Mouse (Mus musculus) myocyte (in vitro differentiated cells): ENCODE measurements around the gene Snapc5. TPM values are rescaled to one million over a fixed set of nuclear protein-coding genes. Genes with fewer than 3 reads are reported as not detected.
A peak's percentile ranks its signal among the peaks of the same experiment; 100 is the strongest.
"Not testable (repeated sequence)": the region's sequence is repeated elsewhere in the genome, so short reads cannot be mapped to it uniquely, and the experiment has no call there.

Source experiments
- H3K27me3 ChIP-seq: one replicate; pipeline ENCODE4 v1.6.1; 2011; ENCODE audit not compliant: control insufficient read depth, insufficient read depth, insufficient read length
- H3K36me3 ChIP-seq: one replicate; pipeline ENCODE4 v1.6.1; 2011; ENCODE audit not compliant: control insufficient read depth, insufficient read depth
- H3K4me2 ChIP-seq: one replicate; pipeline ENCODE4 v1.6.1; 2011; ENCODE audit warnings: low read depth, control low read depth
- H3K4me3 ChIP-seq: one replicate; pipeline ENCODE4 v1.5.1; 2011; ENCODE audit warnings: mild to moderate bottlenecking, control low read depth, moderate library complexity
- H3K79me2 ChIP-seq: one replicate; pipeline ENCODE4 v1.6.1; 2011; ENCODE audit not compliant: control insufficient read depth, insufficient read depth
- H3ac ChIP-seq: one replicate; pipeline ENCODE4 v1.6.1; 2011; ENCODE audit not compliant: control insufficient read depth, insufficient read length
- CEBPB ChIP-seq: IDR thresholded peaks from 2 replicates; pipeline ENCODE4 v1.6.1; 2011; ENCODE audit warnings: mild to moderate bottlenecking, moderate library complexity; ENCODE audit not compliant: poor library complexity, insufficient read depth, severe bottlenecking
- E2F4 ChIP-seq: IDR thresholded peaks from one replicate; pipeline ENCODE4 v1.6.1; 2011; ENCODE audit warnings: mild to moderate bottlenecking, control low read depth, moderate library complexity; ENCODE audit not compliant: insufficient read depth
- MAX ChIP-seq: IDR thresholded peaks from one replicate; pipeline ENCODE4 v1.6.1; 2011; ENCODE audit warnings: low read depth, mild to moderate bottlenecking, control low read depth
- MYOD1 ChIP-seq, 3 experiments: IDR thresholded peaks; one replicate each; pipeline ENCODE4 v1.6.1; 2011; ENCODE audit warnings: control low read depth in 2 of 3, low read depth in 2 of 3, mild to moderate bottlenecking in 2 of 3, moderate library complexity in 1 of 3; ENCODE audit not compliant: insufficient read length in 2 of 3, control insufficient read depth in 1 of 3
- MYOG ChIP-seq, 3 experiments: IDR thresholded peaks; one replicate each; pipeline ENCODE4 v1.6.1; 2011; ENCODE audit warnings: control low read depth in 2 of 3, low read depth in 2 of 3, mild to moderate bottlenecking in 2 of 3; ENCODE audit not compliant: insufficient read length in 2 of 3, control insufficient read depth in 1 of 3, insufficient read depth in 1 of 3
- POLR2A ChIP-seq: IDR thresholded peaks from one replicate; pipeline ENCODE4 v1.6.1; 2011; ENCODE audit warnings: low read depth, mild to moderate bottlenecking, control low read depth, moderate library complexity; ENCODE audit not compliant: insufficient read length
- POLR2AphosphoS2 ChIP-seq: IDR thresholded peaks from one replicate; pipeline ENCODE4 v1.6.1; 2011; ENCODE audit warnings: low read depth, control low read depth; ENCODE audit not compliant: insufficient read length
- REST ChIP-seq: IDR thresholded peaks from one replicate; pipeline ENCODE4 v1.6.1; 2011; ENCODE audit warnings: mild to moderate bottlenecking, control low read depth, moderate library complexity; ENCODE audit not compliant: insufficient read depth, insufficient read length
- SRF ChIP-seq: IDR thresholded peaks from one replicate; pipeline ENCODE4 v1.6.1; 2011; ENCODE audit warnings: low read depth; ENCODE audit not compliant: control insufficient read depth, insufficient read length
- TCF12 ChIP-seq: IDR thresholded peaks from one replicate; pipeline ENCODE4 v1.6.1; 2011; ENCODE audit warnings: mild to moderate bottlenecking, control low read depth; ENCODE audit not compliant: poor library complexity, insufficient read depth, severe bottlenecking
- TCF3 ChIP-seq: IDR thresholded peaks from one replicate; pipeline ENCODE4 v1.6.1; 2011; ENCODE audit warnings: low read depth, control low read depth; ENCODE audit not compliant: insufficient read length
- USF1 ChIP-seq: IDR thresholded peaks from one replicate; pipeline ENCODE4 v1.6.1; 2011; ENCODE audit warnings: low read depth, mild to moderate bottlenecking, control low read depth, moderate library complexity
- polyA plus RNA-seq: library from polyadenylated mRNA; unstranded; fragments of >200 nt; fragmentation: generic; extraction: Trizol; gene quantifications from one replicate; pipeline ENCODE4 v1.2.1, GENCODE M21; 2012; ENCODE audit warnings: missing spikeins

Snapc5 gene
- polyA plus RNA-seq, 1 experiment: 6.0 TPM

DNA sequence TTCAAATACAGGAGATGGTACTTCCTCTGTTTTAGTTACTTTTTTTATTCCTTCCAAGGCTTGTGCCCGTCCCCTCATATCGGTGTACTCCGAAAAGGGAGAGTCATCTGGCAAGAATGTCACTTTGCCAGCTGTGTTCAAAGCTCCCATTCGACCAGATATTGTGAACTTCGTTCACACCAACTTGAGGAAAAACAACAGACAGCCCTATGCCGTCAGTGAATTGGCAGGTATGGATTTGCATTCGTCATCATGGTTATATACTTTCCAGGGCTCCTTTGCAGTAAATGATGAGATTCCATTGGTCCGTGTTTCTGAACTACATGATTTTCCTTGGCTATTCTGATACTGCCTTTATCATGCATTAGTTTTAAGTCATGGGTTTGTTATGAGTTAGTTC is 4.3 kb upstream of the Snapc5 start:
- Histone ChIP-seq H3K4me3 (peak overlapping the region; percentile 99), H3K79me2 (peaks cover 57% of the 10 kb centered on the region), H3K36me3 (peaks cover 45% of the 10 kb centered on the region), H3ac (no peak overlapping the region), H3K27me3 (no peaks in the 10 kb centered on the region), H3K4me2 (peak overlapping the region; percentile 92)
- TF ChIP-seq POLR2AphosphoS2 (no peak), SRF (no peak), MYOG (IDR thresholded peaks at IDR 0.05; ENCODE audit: control insufficient read depth in 1 of 3, insufficient read depth in 1 of 3, insufficient read length in 2 of 3, low read depth in 2 of 3) (no peak), E2F4 (no peak), TCF3 (no peak), TCF12 (no peak), POLR2A (no peak)

DNA sequence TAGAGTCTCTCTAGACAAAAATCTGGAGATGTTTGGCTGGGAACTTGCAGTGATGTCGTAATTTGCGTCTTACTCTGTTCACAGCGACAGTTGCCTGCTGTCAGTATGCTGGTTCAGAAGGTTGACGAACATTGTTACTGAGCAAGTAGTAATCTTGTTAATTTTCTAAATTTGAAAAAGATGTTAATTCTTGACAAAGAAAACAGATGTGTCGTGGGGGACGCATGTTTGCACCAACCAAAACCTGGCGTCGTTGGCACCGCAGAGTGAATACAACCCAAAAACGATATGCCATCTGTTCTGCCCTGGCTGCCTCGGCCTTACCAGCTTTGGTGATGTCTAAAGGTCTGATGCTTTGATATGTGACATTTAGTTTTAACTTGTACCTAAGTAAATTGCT is 3.7 kb upstream of the Snapc5 start:
- Histone ChIP-seq H3K4me2 (peak overlapping the region; percentile 92), H3K36me3 (peaks cover 49% of the 10 kb centered on the region), H3K27me3 (no peaks in the 10 kb centered on the region), H3K79me2 (peaks cover 57% of the 10 kb centered on the region), H3K4me3 (peak overlapping the region; percentile 99), H3ac (no peak overlapping the region)
- TF ChIP-seq SRF: no peak
- TF ChIP-seq POLR2A: no peak
- TF ChIP-seq E2F4: no peak
- no peak for TF ChIP-seq USF1
- no peak for TF ChIP-seq MYOD1 (IDR thresholded peaks at IDR 0.05; ENCODE audit: control insufficient read depth in 1 of 3, insufficient read length in 2 of 3, low read depth in 2 of 3)
- no peak for TF ChIP-seq TCF12
- no peak for TF ChIP-seq CEBPB
- no peak for TF ChIP-seq POLR2AphosphoS2
- TF ChIP-seq MAX: no peak
- no peak for TF ChIP-seq MYOG (IDR thresholded peaks at IDR 0.05; ENCODE audit: control insufficient read depth in 1 of 3, insufficient read depth in 1 of 3, insufficient read length in 2 of 3, low read depth in 2 of 3)
- TF ChIP-seq REST: no peak
- TF ChIP-seq TCF3: no peak

- Histone ChIP-seq H3K27me3 (no peaks in the 10 kb centered on the region), H3K36me3 (peaks cover 70% of the 10 kb centered on the region), H3K4me3 (peak overlapping the region; percentile 27), H3K79me2 (peaks cover 31% of the 10 kb centered on the region), H3K4me2 (peak overlapping the region; percentile 63), H3ac (no peak overlapping the region)
- TF ChIP-seq CEBPB: no peak
- TF ChIP-seq TCF12: no peak
- no peak for TF ChIP-seq MYOD1 (IDR thresholded peaks at IDR 0.05; ENCODE audit: control insufficient read depth in 1 of 3, insufficient read length in 2 of 3, low read depth in 2 of 3)
- no peak for TF ChIP-seq SRF
- no peak for TF ChIP-seq TCF3
- TF ChIP-seq USF1: no peak
- TF ChIP-seq POLR2A: no peak
- TF ChIP-seq E2F4: no peak
- peak; percentile 35 for TF ChIP-seq POLR2AphosphoS2
Observed at GRCm38 (mm10) chr9:64178610-64178973, 482 bp upstream of the Snapc5 start.

DNA sequence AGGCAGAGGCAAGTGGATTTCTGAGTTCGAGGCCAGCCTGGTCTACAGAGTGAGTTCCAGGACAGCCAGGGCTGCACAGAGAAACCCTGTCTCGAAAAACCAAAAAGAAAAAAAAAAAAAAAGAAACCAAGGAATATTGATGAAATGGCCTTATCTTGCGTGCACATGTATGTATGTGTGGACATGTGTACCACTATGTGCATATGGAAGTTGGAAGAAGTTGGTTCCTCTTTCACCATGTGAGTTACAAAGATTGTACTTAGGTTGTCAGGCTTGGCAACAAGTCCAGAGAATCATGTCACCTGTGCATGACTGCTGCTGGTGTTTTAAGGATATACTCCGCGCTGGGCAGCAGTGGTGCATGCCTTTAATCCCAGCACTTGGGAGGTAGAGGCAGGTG is 4.2 kb downstream of the Snapc5 start:
- H3K36me3 ChIP-seq: peaks cover 43% of the 10 kb centered on the region
- not testable (repeated sequence) for H3ac ChIP-seq, H3K27me3 ChIP-seq, H3K4me2 ChIP-seq, H3K4me3 ChIP-seq, H3K79me2 ChIP-seq
- TF ChIP-seq POLR2AphosphoS2: peak; percentile 48

DNA sequence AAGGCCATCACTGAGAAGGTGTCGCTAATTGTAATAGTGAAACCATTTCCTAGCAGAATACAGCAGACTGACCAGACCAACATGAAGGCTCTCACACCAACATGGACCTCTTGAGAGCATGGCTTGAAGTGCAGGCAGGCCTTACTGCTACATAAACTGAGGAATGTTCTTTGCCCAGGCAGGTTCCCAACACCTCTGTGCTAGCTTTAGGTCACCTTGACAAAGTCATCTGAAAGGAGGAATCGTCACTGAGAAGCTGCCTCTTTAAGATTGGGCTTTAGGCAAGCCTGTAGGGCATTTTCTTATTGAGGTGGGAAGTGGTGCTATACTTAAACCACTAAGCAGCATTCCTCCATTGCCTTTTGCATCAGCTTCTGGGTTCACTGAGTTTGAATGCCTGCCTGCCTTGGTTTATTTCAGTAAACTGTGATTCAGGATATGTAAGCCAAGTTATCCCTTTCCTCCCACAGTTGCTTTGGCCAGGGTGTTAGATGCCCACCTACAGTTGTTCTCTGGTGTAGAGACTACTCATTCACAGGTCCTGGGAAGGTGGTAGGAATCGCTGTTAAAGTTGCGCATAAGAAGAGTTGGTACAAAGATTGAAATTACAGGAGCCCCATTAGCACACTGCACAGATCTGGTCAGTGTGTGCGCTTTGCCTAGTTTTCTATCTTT is 5.2 kb downstream of the Snapc5 start:
- Histone ChIP-seq H3K27me3 (no peaks in the 10 kb centered on the region), H3K4me2 (no peak overlapping the region), H3K79me2 (no peaks in the 10 kb centered on the region), H3ac (no peak overlapping the region), H3K36me3 (peaks cover 35% of the 10 kb centered on the region), H3K4me3 (no peak overlapping the region)
- TF ChIP-seq TCF12 (no peak), POLR2AphosphoS2 (peak; percentile 21)

- no peak overlapping the region for H3K4me2 ChIP-seq
- no peak overlapping the region for H3K4me3 ChIP-seq
- H3K27me3 ChIP-seq: no peaks in the 10 kb centered on the region
- TF ChIP-seq MAX (no peak), REST (no peak)
- H3K36me3 ChIP-seq: peaks cover 32% of the 10 kb centered on the region
- H3K79me2 ChIP-seq: no peaks in the 10 kb centered on the region
- no peak overlapping the region for H3ac ChIP-seq
Observed at GRCm38 (mm10) chr9:64193879-64194278, 14.8 kb downstream of the Snapc5 start.
